Mouse (Mus musculus) heart, postnatal 25 days (tissue): ENCODE measurements around the gene Btg1-ps1. TPM values are rescaled to one million over a fixed set of nuclear protein-coding genes. Genes with fewer than 3 reads are reported as not detected.
"Not testable (repeated sequence)": the region's sequence is repeated elsewhere in the genome, so short reads cannot be mapped to it uniquely, and the experiment has no call there.

Source experiments
- DNase-seq: peaks from one replicate; pipeline ENCODE4 v3.0.0; 2022; ENCODE audit warnings: low spot score
- intact Hi-C: fragments of 180-260 bp; cut with DNase I; formaldehyde crosslinking; loops from one replicate; pipeline ENCODE4 v1.15.1; 2025
- total RNA-seq, 2 experiments: library from RNA; stranded (reverse); gene quantifications; 2 replicates each; pipeline ENCODE4 v1.2.3; 2021

Gene Btg1-ps1
- not detected for total RNA-seq

GRCm38 (mm10) chrX:38018597-38018996, at the start of gene Btg1-ps1:
Gene Btg1-ps1 (minus strand): TSS chrX:38018815.
- intact Hi-C loops, DNase-seq: not testable (repeated sequence)

GRCm38 (mm10) chrX:38066175-38066574, 47.6 kb upstream of the Btg1-ps1 start, which contains the start of gene Rhox10:
Gene Rhox10 (plus strand): TSS chrX:38066475.
- no peak for DNase-seq
- intact Hi-C loops: no loop called here

DNA sequence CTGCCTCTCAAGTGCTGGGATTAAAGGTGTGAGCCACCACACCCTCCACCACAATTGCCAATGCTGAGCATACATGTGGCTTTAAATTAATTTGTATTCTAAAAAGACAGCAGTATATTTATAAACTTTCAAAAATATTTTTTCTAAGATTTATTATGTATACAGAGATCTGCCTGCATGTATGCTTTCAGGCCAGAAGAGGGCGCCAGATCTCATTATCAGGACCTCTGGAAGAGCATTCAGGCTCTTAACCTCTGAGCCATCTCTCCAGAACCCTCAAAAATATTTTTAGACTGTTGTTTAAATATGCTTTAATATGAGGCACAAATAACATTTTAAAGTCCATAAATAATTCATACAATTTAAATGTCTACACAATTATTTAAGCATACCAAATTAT, 42.9 kb upstream of the Btg1-ps1 start:
- no peak for DNase-seq
- intact Hi-C loops: no loop called here

DNA sequence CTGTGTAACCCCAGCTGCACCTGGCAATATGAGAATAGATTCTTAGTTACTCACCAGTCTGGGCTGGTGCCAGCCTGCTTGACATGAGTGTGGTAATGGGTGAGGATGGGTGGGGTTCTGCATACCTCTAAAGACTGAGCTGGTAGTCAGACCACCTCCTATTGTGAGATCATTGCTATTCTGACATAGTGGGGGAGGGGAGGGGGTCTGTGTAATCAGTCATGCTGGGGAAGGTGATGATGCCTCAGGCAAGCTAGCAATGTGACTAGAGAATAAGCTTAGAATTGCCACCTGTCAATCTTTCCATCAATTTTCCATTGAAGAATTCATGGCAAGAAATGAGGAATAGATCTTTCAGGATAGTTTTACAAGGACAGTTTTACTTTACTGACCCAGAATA, 24.4 kb upstream of the Btg1-ps1 start, which contains the start of gene Btg1-ps2:
Btg1-ps2 (minus strand) TSS at position 101 of the 400 bp plus-strand sequence.
- intact Hi-C loops, DNase-seq: not testable (repeated sequence)

DNA sequence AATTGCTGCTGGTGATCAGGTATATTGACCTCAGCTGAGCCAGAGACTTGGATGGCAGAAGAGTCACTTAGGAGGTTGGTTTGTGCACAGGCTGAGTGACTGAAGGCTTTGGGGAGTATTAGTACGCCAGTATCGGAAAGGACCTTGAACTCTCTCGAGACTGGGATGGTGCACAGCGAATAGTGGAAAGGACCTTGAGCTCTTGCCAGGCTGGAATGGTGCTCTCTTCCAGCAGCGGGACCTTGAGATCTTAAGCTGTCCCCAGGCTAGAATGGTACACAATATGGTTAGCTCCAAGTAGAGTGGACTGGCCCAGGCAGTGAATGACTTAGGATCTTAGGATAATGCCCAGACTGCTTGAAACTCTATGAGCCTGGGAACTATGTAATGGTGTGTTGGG, 21.1 kb upstream of the Btg1-ps1 start:
- DNase-seq: no peak
- intact Hi-C loops: no loop called here

- no peak for DNase-seq
- intact Hi-C loops: no loop called here
These were observed 15.2 kb upstream of the Btg1-ps1 start for GRCm38 (mm10) chrX:38033841-38034240.

- DNase-seq: no peak
These were observed 9.9 kb downstream of the Btg1-ps1 start for GRCm38 (mm10) chrX:38008756-38009155.

More at GRCm38 (mm10) chrX:38008756-38009155, 9.9 kb downstream of the Btg1-ps1 start:
- intact Hi-C loops: no loop called here

Other genes starting within 250 kb of the Btg1-ps1 start
- gene Rhox5, start 214.0 kb downstream of the Btg1-ps1 start, total RNA-seq: 1 to 10 TPM in 1 of 2 experiments, under 1 TPM in 1; 0.73 to 2.1 TPM
- not detected for gene Rhox6, start 191.9 kb downstream of the Btg1-ps1 start, total RNA-seq
- not detected for gene Rhox7a, start 187.1 kb downstream of the Btg1-ps1 start, total RNA-seq
- not detected for gene Rhox8, start 139.9 kb downstream of the Btg1-ps1 start, total RNA-seq
- not detected for gene Rhox7b, start 121.6 kb downstream of the Btg1-ps1 start, total RNA-seq
- not detected for gene Rhox9, start 117.0 kb downstream of the Btg1-ps1 start, total RNA-seq
- not detected for gene Btg1-ps2, start 24.3 kb upstream of the Btg1-ps1 start, total RNA-seq
- gene Rhox10, start 47.7 kb upstream of the Btg1-ps1 start, total RNA-seq: not detected
- not detected for gene Rhox11, start 66.3 kb upstream of the Btg1-ps1 start, total RNA-seq
- not detected for gene Rhox12, start 92.1 kb upstream of the Btg1-ps1 start, total RNA-seq
- not detected for gene Rhox13, start 102.4 kb upstream of the Btg1-ps1 start, total RNA-seq
- gene Zbtb33, start 171.0 kb upstream of the Btg1-ps1 start, total RNA-seq: 1 to 10 TPM; 8.9 to 9.9 TPM
- gene Tmem255a, start 233.6 kb upstream of the Btg1-ps1 start, total RNA-seq: 1 to 10 TPM; 1.0 to 1.6 TPM